Mouse (Mus musculus) adrenal gland, postnatal 14 days (tissue): ENCODE measurements around the gene Calm3. TPM values are rescaled to one million over a fixed set of nuclear protein-coding genes. Genes with fewer than 3 reads are reported as not detected.
A peak's percentile ranks its signal among the peaks of the same experiment; 100 is the strongest.

Experiments
- DNase-seq: peaks from one replicate; pipeline ENCODE4 v3.0.0; 2021; ENCODE audit warnings: mixed read lengths
- total RNA-seq: library from RNA; stranded (reverse); gene quantifications from 2 replicates; pipeline ENCODE4 v1.2.3, GENCODE M21; 2021

Calm3 gene
- total RNA-seq, 1 experiment from 2014 or later, result 222 TPM

DNA sequence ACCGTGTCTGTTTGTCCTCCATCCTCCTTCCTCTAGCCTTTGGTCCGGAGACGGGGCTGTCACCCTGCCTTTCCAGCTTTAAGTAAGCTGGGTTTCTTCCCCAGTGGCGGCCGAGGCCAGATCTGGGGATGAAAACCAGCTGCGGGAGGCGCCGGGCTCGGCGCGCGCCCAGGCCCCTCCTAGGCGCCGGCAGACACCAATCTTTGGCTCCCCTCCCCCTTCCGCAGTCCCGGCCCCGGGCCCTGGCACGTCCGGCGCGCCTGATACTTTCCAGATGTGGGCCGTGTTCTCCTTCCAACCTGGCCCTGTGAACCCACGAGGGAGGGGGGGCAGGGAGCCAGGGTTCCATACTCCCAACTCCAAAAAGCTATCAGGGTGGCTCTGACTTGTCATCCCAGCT is 33.0 kb downstream of the Calm3 start:
- DNase-seq, result peak; percentile 72

DNA sequence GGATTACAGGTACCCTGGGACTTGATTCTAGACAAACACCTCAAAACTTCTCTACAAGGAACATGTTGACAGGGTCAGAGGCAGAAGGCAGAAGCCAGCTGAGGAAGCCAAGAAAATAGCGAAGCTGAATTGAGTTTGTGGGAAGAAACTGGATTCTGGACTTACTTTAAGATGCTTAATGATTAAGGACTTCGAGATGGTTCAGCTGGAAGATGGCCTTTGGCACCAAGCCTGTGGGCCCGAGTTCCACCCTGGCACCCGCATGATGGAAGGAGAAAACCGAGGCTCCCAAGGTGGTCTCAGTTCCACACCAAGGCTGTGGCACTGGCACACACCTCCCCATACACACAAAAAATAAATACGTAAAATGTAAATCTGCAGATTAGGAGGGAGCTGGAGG is 33.4 kb downstream of the Calm3 start:
- no peak for DNase-seq

DNA sequence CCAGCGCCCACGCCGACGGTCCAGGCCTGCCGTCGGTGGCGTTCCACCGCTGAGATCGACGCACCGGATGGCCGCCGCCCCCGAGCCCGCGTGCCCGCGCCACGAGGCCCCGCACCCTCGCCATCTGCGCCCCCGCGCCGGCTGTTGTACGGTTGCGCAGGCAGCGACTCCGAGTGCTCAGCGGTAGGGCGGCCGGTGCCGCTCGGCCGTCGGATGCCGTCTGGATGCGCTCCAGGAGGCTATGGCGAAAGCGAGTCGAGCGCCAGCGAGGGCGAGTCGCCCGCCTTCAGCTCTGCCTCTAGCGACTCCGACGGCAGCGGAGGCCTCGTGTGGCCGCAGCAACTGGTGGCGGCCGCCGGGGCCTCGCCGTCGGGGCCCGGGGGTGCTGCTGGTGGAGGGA is 38.0 kb downstream of the Calm3 start:
- no peak for DNase-seq

DNA sequence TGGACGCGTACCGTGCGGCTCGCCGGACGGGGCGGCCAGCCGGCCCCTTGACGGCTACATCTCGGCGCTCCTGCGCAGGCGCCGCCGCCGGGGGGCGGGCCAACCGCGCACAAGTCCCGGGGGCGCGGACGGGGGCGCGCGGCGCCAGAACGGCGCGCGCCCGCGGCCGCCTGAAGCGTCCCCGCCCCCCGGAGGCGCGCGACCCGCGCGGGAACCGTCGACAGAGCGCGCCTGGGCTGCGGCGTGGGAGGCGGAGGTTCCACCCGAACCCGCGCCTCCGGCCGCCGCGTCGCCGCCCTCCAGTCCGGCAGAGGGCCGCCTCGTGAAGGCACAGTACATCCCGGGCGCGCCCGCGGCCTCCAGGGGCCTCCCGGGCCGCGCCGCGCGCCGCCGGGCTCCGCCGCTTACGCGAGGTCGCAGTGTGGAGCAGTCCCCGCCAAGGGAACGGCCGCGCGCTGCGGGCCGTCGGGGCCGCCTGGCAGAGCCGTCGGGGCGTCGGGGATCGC is 38.6 kb downstream of the Calm3 start:
- no peak for DNase-seq

DNA sequence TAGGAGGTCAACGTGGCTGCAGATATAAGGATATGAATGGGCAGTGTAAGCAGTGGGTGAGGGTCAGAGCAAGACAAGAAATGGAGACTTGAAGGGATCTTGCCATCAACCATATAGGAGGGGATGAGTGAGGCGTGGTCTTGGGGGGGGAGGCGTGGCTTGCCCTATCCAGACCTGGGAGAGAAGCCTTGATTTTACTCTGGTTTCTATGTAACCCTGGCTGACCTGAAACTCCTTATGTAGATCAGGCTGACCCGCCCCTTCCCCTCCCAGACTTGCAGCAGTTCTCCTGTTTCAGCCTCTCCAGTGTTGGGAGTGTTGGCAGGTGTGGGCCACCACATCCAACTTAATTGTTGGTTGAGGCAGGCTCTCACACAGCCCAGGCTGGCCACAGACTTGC is 39.6 kb downstream of the Calm3 start:
- no peak for DNase-seq

DNA sequence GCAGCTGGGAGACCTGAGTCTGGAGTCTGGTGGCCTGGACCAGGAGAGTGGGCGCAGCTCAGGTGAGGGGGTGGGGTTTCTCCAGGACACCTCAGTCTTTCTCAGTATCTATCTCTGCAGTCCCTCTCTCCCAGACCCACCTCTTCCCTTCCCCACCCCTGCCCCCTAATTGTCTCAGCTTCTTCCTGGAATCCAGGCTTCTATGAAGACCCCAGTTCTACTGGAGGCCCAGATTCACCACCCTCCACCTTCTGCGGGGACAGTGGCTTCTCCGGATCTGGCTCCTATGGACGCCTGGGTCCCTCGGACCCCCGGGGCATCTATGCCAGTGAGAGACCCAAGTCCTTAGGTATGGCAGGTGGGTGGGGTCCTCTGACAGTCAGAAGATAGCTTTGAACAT is 40.8 kb downstream of the Calm3 start:
- DNase-seq, result no peak

DNA sequence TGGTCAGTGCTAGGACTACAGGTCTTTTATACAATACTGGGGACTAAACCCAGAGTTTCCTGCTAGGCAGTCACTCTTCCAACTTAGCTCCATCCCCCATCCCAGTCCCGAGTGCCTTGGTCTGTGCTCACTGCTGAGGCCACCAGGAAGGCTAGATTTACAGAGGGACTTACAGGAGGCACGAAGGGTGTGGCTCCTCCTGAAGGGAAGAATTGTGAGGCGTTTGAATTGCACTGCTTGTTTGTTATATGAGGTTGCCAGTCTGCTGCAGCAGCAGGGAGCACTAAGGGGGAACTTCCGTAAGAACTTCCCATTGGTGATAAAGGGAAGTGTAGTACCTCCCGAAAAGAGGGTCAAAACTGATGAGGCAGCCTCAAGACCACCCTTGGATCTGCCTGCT is 43.3 kb downstream of the Calm3 start:
- no peak for DNase-seq

DNA sequence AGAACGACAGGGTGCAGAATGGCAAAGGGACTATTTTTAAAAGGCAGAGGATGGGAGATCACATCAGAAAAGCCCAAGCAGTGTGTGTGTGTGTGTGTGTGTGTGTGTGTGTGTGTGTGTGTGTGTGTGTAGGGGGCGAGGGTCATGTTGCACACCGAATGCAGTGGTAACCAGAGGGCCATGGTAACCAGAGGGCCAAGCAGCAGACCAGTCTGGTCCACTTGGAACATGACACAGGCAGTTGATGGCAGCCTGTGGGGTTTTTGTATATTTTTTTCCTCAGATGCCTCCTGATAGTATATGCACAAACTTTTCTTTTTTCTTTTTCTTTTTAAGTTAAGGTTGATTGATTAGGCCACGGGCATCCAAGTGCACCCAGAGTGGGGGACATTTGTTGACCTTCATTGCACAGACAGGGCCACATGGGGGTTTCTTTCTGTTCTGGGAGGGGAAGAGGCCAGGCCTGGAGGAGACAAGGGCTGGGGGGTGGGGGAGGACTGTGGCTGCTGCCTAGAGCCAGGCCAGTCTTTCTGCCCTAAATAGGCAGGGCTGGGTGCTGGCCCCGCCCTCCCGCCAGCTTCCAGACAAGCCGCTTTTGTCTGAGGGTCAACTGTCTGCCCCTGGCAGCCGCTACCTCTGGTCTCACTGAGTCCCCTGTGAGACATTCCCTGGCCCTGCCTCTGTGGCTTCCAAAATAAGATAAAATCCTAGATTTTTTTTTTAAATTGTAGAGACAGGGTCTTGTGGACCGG is 43.9 kb downstream of the Calm3 start:
- no peak for DNase-seq

DNA sequence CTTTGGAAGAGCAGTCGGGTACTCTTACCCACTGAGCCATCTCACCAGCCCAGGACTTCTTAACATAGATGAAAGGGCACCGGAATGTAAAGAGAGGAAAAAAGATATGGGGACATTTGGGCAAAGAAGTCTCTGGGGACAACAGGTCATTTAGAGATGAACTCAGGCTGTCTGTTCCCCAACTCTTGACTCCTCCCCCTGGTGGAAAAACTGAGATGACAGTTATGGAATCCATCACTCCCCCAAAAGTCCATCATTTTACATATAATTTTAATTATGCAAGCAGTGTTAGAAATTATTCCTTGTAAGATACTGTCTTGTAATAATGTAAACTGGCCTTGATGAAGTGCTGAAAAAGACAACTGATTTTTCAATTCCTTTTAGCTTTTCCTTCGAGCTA is 46.2 kb downstream of the Calm3 start:
- DNase-seq, result no peak

DNA sequence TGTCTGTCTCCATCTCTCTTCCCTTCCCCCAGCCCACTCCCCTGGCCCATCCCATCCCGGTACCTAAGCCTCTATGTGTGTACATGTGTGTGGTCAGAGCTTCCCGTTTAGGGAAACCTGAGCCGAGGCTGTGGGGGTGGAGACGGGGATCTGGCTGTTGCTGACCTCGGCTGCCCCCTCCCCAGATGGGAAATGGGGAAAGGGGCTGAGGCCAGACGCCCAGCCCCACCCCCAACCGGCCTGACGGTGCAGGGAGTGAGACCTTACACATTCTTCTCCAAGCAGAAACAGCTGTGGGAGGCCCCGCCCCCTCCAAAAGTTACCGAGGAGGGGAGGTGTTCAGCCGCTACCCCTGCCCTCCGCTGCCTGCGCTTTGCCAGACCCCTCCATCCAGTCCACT is 47.3 kb downstream of the Calm3 start:
- peak; percentile 35 for DNase-seq

DNA sequence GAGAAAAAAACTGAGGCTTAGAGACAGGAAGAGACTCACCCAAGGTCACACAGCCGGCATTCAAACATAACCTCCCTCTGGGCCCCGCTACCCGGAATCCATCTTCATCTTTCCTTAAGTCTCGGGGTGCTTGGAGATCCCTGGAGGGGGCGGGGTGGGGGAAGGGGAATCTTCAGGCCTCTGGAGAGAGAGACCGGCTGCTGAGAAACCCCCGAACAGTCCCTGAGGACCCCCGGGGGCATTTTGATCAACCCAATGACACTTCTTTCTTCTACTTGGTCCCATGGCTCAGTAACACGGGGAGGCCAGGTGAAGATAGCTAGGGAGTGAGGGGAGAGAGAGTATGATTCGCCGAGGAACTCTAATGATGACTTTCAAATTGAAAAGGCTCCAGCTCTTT is 47.9 kb downstream of the Calm3 start:
- no peak for DNase-seq

DNA sequence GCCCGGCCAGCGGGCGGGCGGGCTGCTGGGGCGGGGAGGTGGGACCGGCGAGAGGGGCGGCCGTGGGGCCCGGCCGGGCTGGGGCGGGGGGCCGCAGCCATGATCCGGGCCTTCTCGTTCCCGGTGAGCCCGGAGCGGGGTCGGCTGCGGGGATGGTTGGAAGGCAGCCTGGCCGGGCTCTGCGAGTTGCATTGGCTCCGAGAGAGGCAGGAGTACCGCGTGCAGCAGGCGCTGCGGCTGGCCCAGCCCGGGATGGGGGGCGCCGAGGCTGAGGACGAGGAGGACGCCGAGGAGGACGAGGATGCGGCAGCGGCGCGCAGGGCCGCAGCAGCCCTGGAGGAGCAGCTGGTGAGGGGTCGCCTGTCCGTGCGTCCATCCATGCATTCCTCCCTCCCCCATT is 48.6 kb downstream of the Calm3 start:
- no peak for DNase-seq

DNA sequence AGATGAGACGGTGACA is 48.8 kb downstream of the Calm3 start, which contains the start of gene Dact3:
Gene Dact3, plus strand, starts transcription at position 8 of the 16 bp plus-strand sequence.
- no peak for DNase-seq

DNA sequence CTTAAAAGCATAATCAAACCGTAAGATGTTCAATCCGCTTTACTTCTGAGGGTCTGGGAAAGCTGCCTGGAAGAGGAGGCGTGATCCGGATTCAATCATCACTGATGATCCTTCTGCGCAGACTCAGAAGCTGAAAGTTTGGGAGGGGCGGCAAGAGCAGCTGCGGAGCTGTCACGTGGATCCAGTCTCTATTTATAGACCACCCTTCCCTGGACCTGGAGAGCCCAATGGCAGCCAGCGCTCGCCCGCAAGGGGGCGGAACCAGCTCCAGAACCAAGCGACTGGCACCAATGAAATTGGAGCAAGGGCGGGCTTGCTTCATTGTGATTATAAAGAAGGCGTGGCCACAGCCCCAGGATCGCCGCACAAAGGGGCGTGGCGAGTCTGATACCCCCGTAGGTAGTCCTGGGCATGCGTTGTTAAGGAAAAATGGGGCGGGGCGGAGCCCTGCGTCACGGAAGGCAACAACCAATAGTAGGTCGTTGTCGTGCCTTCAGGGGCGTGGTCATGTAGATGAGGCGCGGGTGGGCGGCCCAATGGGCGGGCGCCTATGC is 49.1 kb downstream of the Calm3 start:
- peak; percentile 99 for DNase-seq

DNA sequence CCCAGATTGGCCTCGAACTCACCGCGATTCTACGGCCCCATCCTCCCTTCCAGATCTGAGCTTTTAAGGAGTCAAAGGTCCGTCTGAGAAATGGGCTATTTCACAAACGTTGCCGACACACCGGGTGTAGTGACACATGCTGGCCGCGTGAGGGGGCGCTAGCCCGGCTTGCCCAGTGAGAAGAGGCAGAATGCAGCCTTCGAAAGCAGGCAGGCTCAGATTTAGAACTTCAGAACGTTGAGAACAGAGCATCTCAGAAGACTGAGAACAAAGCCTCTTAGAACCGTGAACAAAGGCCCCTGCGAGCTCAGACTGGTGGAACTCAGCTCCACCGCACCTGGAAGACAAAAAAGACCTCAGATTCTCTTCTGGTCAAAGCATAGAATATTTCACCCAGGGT is 49.7 kb downstream of the Calm3 start:
- DNase-seq, result peak; percentile 88

DNA sequence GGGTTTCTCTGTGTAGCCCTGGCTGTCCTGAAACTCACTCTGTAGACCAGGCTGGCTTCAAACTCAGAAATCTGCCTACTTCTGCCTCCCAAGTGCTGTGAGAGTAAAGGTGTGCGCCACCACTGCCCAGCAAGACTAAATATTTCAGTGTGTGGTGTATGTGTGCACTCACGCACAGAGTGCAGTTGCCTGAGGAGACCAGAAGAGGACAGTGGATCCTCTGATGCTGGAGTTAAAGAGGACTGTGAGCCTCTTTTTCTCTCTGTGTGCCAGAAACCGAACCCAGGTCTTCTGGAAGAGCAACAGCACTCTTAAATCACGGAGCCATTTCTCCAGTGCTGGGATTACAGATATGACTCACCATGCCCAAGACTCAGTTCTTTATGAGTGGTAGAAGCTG is 50.5 kb downstream of the Calm3 start:
- no peak for DNase-seq

DNA sequence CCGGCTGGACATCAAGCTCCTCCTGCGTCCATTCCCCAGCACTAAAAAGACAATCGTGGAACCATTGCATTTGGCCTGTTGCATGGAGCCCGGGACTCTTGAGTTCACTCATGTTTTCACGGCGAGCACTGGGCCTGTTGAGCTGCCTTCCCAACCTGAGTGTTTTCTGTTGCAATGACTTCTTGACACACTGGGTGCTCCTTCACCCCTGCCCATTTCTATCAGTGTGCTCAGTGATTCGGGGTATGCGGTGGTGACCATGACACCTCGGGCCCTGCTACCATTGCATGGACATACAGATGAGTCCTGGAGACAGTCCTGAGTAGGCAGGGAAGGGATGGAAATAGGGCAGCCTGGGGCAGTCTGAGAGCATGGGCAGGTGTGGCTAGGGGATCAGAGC is 51.4 kb downstream of the Calm3 start:
- no peak for DNase-seq

DNA sequence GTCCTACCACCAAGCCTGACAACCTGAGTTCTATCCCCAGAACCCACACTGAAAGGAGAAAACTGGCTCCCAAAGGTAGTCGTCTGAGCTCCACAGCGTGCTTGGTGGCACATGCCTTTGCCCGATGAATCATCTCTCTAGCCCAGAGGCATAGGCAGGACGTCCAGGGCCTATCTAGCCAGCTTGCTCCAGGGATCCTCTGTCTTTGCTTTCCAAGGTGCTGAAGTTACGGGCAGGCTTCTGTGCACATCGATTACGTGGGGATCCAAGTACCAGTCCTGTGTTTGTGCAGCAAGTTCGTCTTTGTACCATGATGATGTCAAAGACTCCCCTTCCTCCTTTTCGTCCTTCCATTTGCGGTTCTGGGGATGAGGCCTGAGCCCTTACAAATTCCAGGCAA is 52.3 kb downstream of the Calm3 start:
- DNase-seq, result no peak

DNA sequence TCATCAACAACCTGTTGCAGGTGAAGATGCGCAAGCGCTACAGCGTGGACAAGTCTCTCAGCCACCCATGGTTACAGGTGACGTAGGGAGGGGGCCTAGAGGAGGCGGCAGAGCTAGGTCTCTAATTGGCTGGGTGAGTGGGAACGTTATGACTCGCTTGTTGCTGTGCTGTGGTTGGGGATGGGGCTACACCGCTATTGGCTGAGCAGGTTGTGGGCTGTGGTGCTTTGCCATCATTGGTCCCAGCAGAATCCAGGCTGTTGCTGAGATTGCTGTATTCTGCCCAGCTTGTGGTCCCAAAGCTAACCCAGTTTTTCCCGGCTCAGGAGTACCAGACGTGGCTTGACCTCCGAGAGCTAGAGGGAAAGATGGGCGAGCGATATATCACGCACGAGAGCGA is 54.4 kb downstream of the Calm3 start:
- DNase-seq, result peak; percentile 80

DNA sequence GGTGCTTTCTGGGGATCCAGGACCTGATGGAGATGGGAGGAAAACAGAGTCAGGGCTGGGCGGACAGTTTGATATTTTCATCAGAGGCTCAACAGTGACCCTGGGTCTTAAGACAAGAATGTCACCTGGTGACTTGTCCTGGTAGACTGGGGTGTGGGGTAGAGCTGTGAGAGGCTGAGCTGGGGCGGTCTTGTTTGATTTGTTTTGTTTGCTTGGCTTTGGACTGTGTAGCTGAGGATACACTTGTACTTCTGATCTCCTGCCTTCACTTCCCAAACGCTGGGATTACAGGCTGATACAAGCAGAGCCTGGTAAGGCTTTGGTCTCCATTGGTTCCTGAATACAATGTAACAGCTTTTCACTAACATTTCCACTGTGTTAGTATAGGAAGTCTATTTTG is 56.4 kb downstream of the Calm3 start:
- no peak for DNase-seq

Other genes with a start within 250 kb of the Calm3 start
- gene Ceacam15, start 248.4 kb downstream of the Calm3 start, total RNA-seq, result not detected in 2 replicates
- gene Ceacam9, start 202.2 kb downstream of the Calm3 start, total RNA-seq, result not detected in 2 replicates
- 130 and 147 TPM in 2 replicates for gene Ap2s1, start 185.7 kb downstream of the Calm3 start, total RNA-seq
- gene Slc1a5, start 142.8 kb downstream of the Calm3 start, total RNA-seq, result 120 and 160 TPM in 2 replicates
- gene Strn4, start 108.2 kb downstream of the Calm3 start, total RNA-seq, result 71.1 and 71.7 TPM in 2 replicates
- gene Fkrp, start 107.4 kb downstream of the Calm3 start, total RNA-seq, result 23.8 and 25.1 TPM in 2 replicates
- gene Prkd2, start 81.2 kb downstream of the Calm3 start, total RNA-seq, result 25.0 and 35.4 TPM in 2 replicates
- gene Dact3, start 48.8 kb downstream of the Calm3 start, total RNA-seq, result 2.6 and 4.1 TPM in 2 replicates
- 0.59 and 0.60 TPM in 2 replicates for gene Gng8, start 32.3 kb downstream of the Calm3 start, total RNA-seq
- 1.2 and 2.6 TPM in 2 replicates for gene Ptgir, start 17.6 kb downstream of the Calm3 start, total RNA-seq
- gene Pnmal2, start 20.6 kb upstream of the Calm3 start, total RNA-seq, result 24.6 and 27.2 TPM in 2 replicates
- gene Pnmal1, start 35.6 kb upstream of the Calm3 start, total RNA-seq, result 4.6 and 5.6 TPM in 2 replicates
- 1.3 and 1.6 TPM in 2 replicates for gene Gm42372, start 59.0 kb upstream of the Calm3 start, total RNA-seq
- gene Ccdc8, start 68.6 kb upstream of the Calm3 start, total RNA-seq, result 18.4 and 20.9 TPM in 2 replicates
- 90.9 and 93.2 TPM in 2 replicates for gene Ppp5c, start 103.8 kb upstream of the Calm3 start, total RNA-seq
- gene Hif3a, start 138.3 kb upstream of the Calm3 start, total RNA-seq, result 5.3 and 7.8 TPM in 2 replicates
- 0.23 and 0.33 TPM in 2 replicates for gene Psg16, start 149.9 kb upstream of the Calm3 start, total RNA-seq
- gene Ceacam3, start 226.2 kb upstream of the Calm3 start, total RNA-seq, result not detected in 2 replicates